Mouse (Mus musculus): Measurements from ENCODE around the gene Crip1.

DNA sequence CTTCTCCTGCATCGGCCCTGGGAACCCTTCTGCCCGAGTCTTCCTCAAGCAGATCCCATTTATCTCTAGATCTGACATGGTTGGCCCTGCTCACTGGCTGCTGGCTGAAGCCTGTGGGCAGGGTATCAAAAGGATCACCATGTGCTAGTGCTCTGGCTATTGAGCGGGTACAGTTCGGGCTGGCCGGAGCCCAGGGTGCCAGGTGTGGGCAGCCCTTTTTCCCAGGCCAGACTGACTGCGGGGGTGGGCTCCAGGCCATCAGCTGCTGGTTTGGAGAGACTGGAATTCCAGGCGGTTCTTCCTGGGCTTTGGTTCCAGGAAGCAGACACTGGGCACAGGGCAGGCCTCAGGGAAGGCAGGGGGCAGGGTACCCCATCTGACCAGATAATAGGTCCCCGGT, 1.4 kb downstream of the Crip1 start:
- TF ChIP-seq POLR2A (IDR thresholded peaks at IDR 0.05; ENCODE audit: borderline replicate concordance, extremely low read depth, insufficient read depth, insufficient read length, poor library complexity, severe bottlenecking) = no peak
- TF ChIP-seq CTCF (IDR thresholded peaks at IDR 0.05; ENCODE audit: borderline replicate concordance, extremely low read depth, insufficient read depth, insufficient read length) = no peak

Measured in brain, embryonic 14.5 days (tissue).